Mouse (Mus musculus): ENCODE measurements at regions not wholly inside any gene's neighbourhood (a gene's known extent, or its start where the extent isn't known, plus 50 kb on each side); places are given as distances from the start of the nearest gene placed in this dataset.

- TF ChIP-seq CTCF (IDR thresholded peaks at IDR 0.05; ENCODE audit: insufficient read depth, low read length), result no peak
- TF ChIP-seq POLR2A (IDR thresholded peaks at IDR 0.05; ENCODE audit: borderline replicate concordance, extremely low read depth, low read depth, low read length), result no peak
These were observed 79.3 kb upstream of the Lmo4 start for GRCm38 (mm10) chr3:144284326-144284725.
